Mouse (Mus musculus) forebrain, embryonic 11.5 days (tissue): ENCODE measurements at regions not wholly inside any gene's neighbourhood (a gene's known extent, or its start where the extent isn't known, plus 50 kb on each side); places are given as distances from the start of the nearest gene placed in this dataset.

ENCODE experiments used
- ATAC-seq: fragments of 200-750 bp; cut with Nextera tagmentation; replicated peaks from 2 replicates; pipeline ENCODE4 v1.8.0; 2017; ENCODE audit warnings: moderate TSS enrichment; ENCODE audit not compliant: low FRiP score
- DNase-seq: peaks from one replicate; pipeline ENCODE4 v3.0.0-alpha.2; 2017; ENCODE audit warnings: low spot score
- H3K27ac ChIP-seq: fragments of 300-500 bp; sonication (generic); 2 replicates; pipeline ENCODE4 v1.5.1; 2014; ENCODE audit warnings: low read depth, low read length
- H3K27me3 ChIP-seq: fragments of 300-500 bp; sonication (generic); 2 replicates; pipeline ENCODE4 v1.6.1; 2014; ENCODE audit warnings: mild to moderate bottlenecking, low read length, mixed read lengths; ENCODE audit not compliant: control insufficient read depth, insufficient read depth
- H3K36me3 ChIP-seq: fragments of 300-500 bp; sonication (generic); 2 replicates; pipeline ENCODE4 v1.6.1; 2014; ENCODE audit warnings: mild to moderate bottlenecking, low read length, moderate library complexity, mixed read lengths; ENCODE audit not compliant: control insufficient read depth, insufficient read depth
- H3K4me1 ChIP-seq: fragments of 300-500 bp; sonication (generic); replicated peaks from 2 replicates; pipeline ENCODE4 v1.6.1; 2014; ENCODE audit warnings: low read length, mixed read lengths; ENCODE audit not compliant: control insufficient read depth, insufficient read depth
- H3K4me2 ChIP-seq: fragments of 300-500 bp; sonication (generic); 2 replicates; pipeline ENCODE4 v1.6.1; 2014; ENCODE audit warnings: low read depth, mild to moderate bottlenecking, low read length, moderate library complexity, mixed read lengths; ENCODE audit not compliant: severe bottlenecking
- H3K4me3 ChIP-seq: fragments of 300-500 bp; sonication (generic); 2 replicates; pipeline ENCODE4 v1.5.1; 2014; ENCODE audit warnings: low read depth, low read length
- H3K9ac ChIP-seq: fragments of 300-500 bp; sonication (generic); 2 replicates; pipeline ENCODE4 v1.6.1; 2014; ENCODE audit warnings: low read length
- H3K9me3 ChIP-seq: fragments of 300-500 bp; sonication (generic); 2 replicates; pipeline ENCODE4 v1.6.1; 2016; ENCODE audit warnings: low read length, mixed read lengths; ENCODE audit not compliant: control insufficient read depth
- WGBS: fragments of 180-500 bp; shearing (Covaris S2); extraction: QIAGEN DNeasy Blood & Tissue Kit; methylation state at CpG from one replicate; pipeline ENCODE4 v1.1.7; 2014; 5-methylcytosine and 5-hydroxymethylcytosine counted together

- no peaks in the 10 kb centered on the region for H3K4me1 ChIP-seq
- no peak overlapping the region for H3K4me2 ChIP-seq
- no peak for DNase-seq
- WGBS: 59% methylated on average over 10 of the region's 10 CpGs
- H3K27ac ChIP-seq: no peak overlapping the region
- no peaks in the 10 kb centered on the region for H3K27me3 ChIP-seq
- no peak overlapping the region for H3K4me3 ChIP-seq
- no peak overlapping the region for H3K9ac ChIP-seq
- ATAC-seq: no peak
- no peaks in the 10 kb centered on the region for H3K9me3 ChIP-seq
- H3K36me3 ChIP-seq: no peaks in the 10 kb centered on the region
These were observed 173.4 kb upstream of the Ntf3 start for GRCm38 (mm10) chr6:126340098-126340610.

- no peak overlapping the region for H3K4me2 ChIP-seq
- DNase-seq (no peak), ATAC-seq (no peak)
- no peaks in the 10 kb centered on the region for H3K4me1 ChIP-seq
- no peaks in the 10 kb centered on the region for H3K27me3 ChIP-seq
- H3K9ac ChIP-seq: no peak overlapping the region
- H3K4me3 ChIP-seq: no peak overlapping the region
- H3K27ac ChIP-seq: no peak overlapping the region
- no peaks in the 10 kb centered on the region for H3K36me3 ChIP-seq
- no peaks in the 10 kb centered on the region for H3K9me3 ChIP-seq
- whole genome bisulfite sequencing: 90% methylated on average over 8 of the region's 8 CpGs
These were observed 171.0 kb upstream of the Ntf3 start for GRCm38 (mm10) chr6:126337711-126338110.

GRCm38 (mm10) chr6:126334258-126334657 lies 167.5 kb upstream of the Ntf3 start:
- Histone ChIP-seq H3K36me3 (no peaks in the 10 kb centered on the region), H3K4me1 (no peaks in the 10 kb centered on the region), H3K9me3 (no peaks in the 10 kb centered on the region), H3K4me3 (no peak overlapping the region), H3K9ac (no peak overlapping the region), H3K27me3 (no peaks in the 10 kb centered on the region), H3K27ac (no peak overlapping the region), H3K4me2 (no peak overlapping the region)
- ATAC-seq: no peak
- WGBS: 71% methylated on average over 8 of the region's 8 CpGs
- DNase-seq: no peak

- no peak for ATAC-seq
- Histone ChIP-seq H3K36me3 (no peaks in the 10 kb centered on the region), H3K4me1 (0 out of 2 replicates have a peak, but pooled peaks cover 2% of the 10 kb centered on the region), H3K4me3 (no peak overlapping the region), H3K9ac (no peak overlapping the region), H3K27me3 (no peaks in the 10 kb centered on the region), H3K9me3 (no peaks in the 10 kb centered on the region), H3K4me2 (no peak overlapping the region), H3K27ac (no peak overlapping the region)
- WGBS: 85% methylated on average over 2 of the region's 2 CpGs
- no peak for DNase-seq
These were observed 160.5 kb upstream of the Ntf3 start for GRCm38 (mm10) chr6:126327187-126327586.

- H3K27me3 ChIP-seq: no peaks in the 10 kb centered on the region
These were observed 151.8 kb upstream of the Ntf3 start for GRCm38 (mm10) chr6:126318523-126318922.

GRCm38 (mm10) chr6:126310786-126311480 lies 144.2 kb upstream of the Ntf3 start:
- Histone ChIP-seq H3K9me3 (no peaks in the 10 kb centered on the region), H3K4me1 (no peaks in the 10 kb centered on the region), H3K36me3 (no peaks in the 10 kb centered on the region), H3K27me3 (no peaks in the 10 kb centered on the region), H3K27ac (no peak overlapping the region), H3K4me3 (no peak overlapping the region), H3K9ac (no peak overlapping the region), H3K4me2 (no peak overlapping the region)
- ATAC-seq (no peak), DNase-seq (no peak)
- WGBS: 58% methylated on average over 3 of the region's 3 CpGs

More at GRCm38 (mm10) chr6:126318523-126318922, 151.8 kb upstream of the Ntf3 start:
- Histone ChIP-seq H3K4me1 (no peaks in the 10 kb centered on the region), H3K27ac (no peak overlapping the region), H3K4me3 (no peak overlapping the region), H3K9ac (no peak overlapping the region), H3K4me2 (no peak overlapping the region), H3K9me3 (no peaks in the 10 kb centered on the region), H3K36me3 (no peaks in the 10 kb centered on the region)
- DNase-seq (no peak), ATAC-seq (no peak)
- WGBS: 77% methylated on average over 2 of the region's 2 CpGs

- Histone ChIP-seq H3K4me3 (no peak overlapping the region), H3K9me3 (no peaks in the 10 kb centered on the region), H3K4me1 (no peaks in the 10 kb centered on the region), H3K27me3 (no peaks in the 10 kb centered on the region), H3K36me3 (no peaks in the 10 kb centered on the region), H3K27ac (no peak overlapping the region), H3K9ac (no peak overlapping the region), H3K4me2 (no peak overlapping the region)
- ATAC-seq (no peak), DNase-seq (no peak)
- WGBS: 68% methylated on average over 3 of the region's 3 CpGs
These were observed 136.4 kb upstream of the Ntf3 start for GRCm38 (mm10) chr6:126303086-126303485.

GRCm38 (mm10) chr6:126291581-126291980 lies 124.9 kb upstream of the Ntf3 start:
- Histone ChIP-seq H3K27me3 (no peaks in the 10 kb centered on the region), H3K36me3 (no peaks in the 10 kb centered on the region), H3K4me1 (no peaks in the 10 kb centered on the region), H3K9me3 (no peaks in the 10 kb centered on the region), H3K9ac (no peak overlapping the region), H3K4me2 (no peak overlapping the region), H3K4me3 (no peak overlapping the region), H3K27ac (no peak overlapping the region)
- DNase-seq: no peak
- no peak for ATAC-seq
- WGBS: 90% methylated on average over 2 of the region's 2 CpGs

- no peak overlapping the region for H3K4me3 ChIP-seq
- no peaks in the 10 kb centered on the region for H3K27me3 ChIP-seq
- ATAC-seq (no peak), DNase-seq (no peak)
- no peak overlapping the region for H3K9ac ChIP-seq
- 72% methylated on average over 4 of the region's 4 CpGs for WGBS
- no peak overlapping the region for H3K27ac ChIP-seq
- H3K4me2 ChIP-seq: no peak overlapping the region
- no peaks in the 10 kb centered on the region for H3K36me3 ChIP-seq
- H3K4me1 ChIP-seq: no peaks in the 10 kb centered on the region
- no peaks in the 10 kb centered on the region for H3K9me3 ChIP-seq
These were observed 120.5 kb upstream of the Ntf3 start for GRCm38 (mm10) chr6:126287166-126287565.
